Mouse (Mus musculus) lung, postnatal 25 days (tissue): Measurements from ENCODE around the gene Psph.
A peak's percentile ranks its signal among the peaks of the same experiment; 100 is the strongest.

Experiments used
- DNase-seq: peaks from one replicate; pipeline ENCODE4 v3.0.0; 2022; ENCODE audit warnings: low spot score

Gene Psph

GRCm38 (mm10) chr5:129731021-129731420 is 56.2 kb downstream of the Psph start:
- no peak for DNase-seq

GRCm38 (mm10) chr5:129730344-129730743 is 56.9 kb downstream of the Psph start:
- DNase-seq, result peak; percentile 7

GRCm38 (mm10) chr5:129729286-129729685 is 58.0 kb downstream of the Psph start:
- no peak for DNase-seq

- DNase-seq, result no peak
Observed at GRCm38 (mm10) chr5:129726784-129727183, 60.5 kb downstream of the Psph start.

GRCm38 (mm10) chr5:129725774-129726392 is 61.4 kb downstream of the Psph start:
- no peak for DNase-seq

- peak; percentile 88 for DNase-seq
Observed at GRCm38 (mm10) chr5:129724834-129725773, 62.1 kb downstream of the Psph start, which contains the start of gene Nipsnap2. Nipsnap2 (plus strand) TSS chr5:129725063.

- no peak for DNase-seq
Observed at GRCm38 (mm10) chr5:129724268-129724667, 63.0 kb downstream of the Psph start.

- DNase-seq, result no peak
Observed at GRCm38 (mm10) chr5:129720176-129720575, 67.1 kb downstream of the Psph start.

- no peak for DNase-seq
Observed at GRCm38 (mm10) chr5:129717016-129717415, 70.2 kb downstream of the Psph start.
